Mouse (Mus musculus) subcutaneous adipose tissue, adult 2 months (tissue): ENCODE data around the gene Nrg4. TPM values are rescaled to one million over a fixed set of nuclear protein-coding genes. Genes with fewer than 3 reads are reported as not detected.

Source experiments
- polyA plus RNA-seq: library from polyadenylated mRNA; depleted of rRNA; stranded (reverse); fragments of >200 nt; gene quantifications from 2 replicates; pipeline ENCODE4 v1.2.3, GENCODE M21; 2012; ENCODE audit warnings: low replicate concordance; rRNA removed

Nrg4 gene
- 59.5 and 111 TPM in 2 replicates for polyA plus RNA-seq

GRCm38 (mm10) chr9:55326515-55327233 lies at the start of gene Nrg4, which contains the start of gene Tmem266:
Nrg4 (minus strand) TSS chr9:55326844.
Tmem266 (plus strand) TSS chr9:55326913.

DNA sequence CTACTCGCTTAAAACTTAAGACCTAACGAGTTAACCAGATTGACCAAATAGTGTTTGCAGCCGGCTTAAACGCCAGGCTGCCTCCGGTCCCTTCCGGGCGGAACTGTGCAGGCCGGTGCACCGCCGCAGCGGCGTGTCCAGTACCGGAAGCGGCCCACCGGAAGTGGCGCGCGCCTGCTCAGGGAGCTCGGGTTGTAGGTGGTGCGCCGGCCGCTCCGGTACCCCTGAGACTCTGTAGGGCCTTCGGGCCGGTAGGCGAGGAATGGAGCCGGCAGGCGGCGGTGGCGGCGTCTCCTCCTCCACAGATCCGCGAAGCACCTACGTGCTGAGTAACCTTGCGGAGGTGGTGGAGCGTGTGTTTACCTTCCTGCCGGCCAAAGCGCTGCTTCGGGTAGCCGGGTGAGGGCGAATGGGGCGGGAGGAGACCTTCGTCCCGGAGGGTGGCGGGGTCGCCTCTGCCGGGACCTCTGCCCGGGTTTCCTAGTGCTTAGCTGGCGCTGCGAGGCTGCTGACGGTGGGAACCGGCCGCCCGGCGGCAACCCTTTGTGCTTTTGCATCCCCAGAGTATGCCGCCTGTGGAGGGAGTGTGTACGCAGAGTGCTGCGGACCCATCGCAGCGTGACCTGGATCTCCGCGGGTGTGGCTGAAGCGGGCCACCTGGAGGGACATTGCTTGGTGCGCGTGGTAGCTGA lies 117.7 kb downstream of the Nrg4 start, which contains the start of gene Fbxo22:
Gene Fbxo22, plus strand, starts transcription at position 136 of the 692 bp plus-strand sequence.

Other genes starting within 250 kb of the Nrg4 start
- 10.2 and 14.8 TPM in 2 replicates for gene Ube2q2, start 178.0 kb downstream of the Nrg4 start, polyA plus RNA-seq
- 22.4 and 24.8 TPM in 2 replicates for gene Fbxo22, start 117.9 kb downstream of the Nrg4 start, polyA plus RNA-seq
- gene Tmem266, start 69 bp upstream of the Nrg4 start, polyA plus RNA-seq = 0.19 and 8.7 TPM in 2 replicates
- gene Etfa, start 185.4 kb upstream of the Nrg4 start, polyA plus RNA-seq = 81.6 and 213 TPM in 2 replicates
- 0.72 TPM in 1 of 2 replicates, not detected in the other for gene Isl2, start 211.8 kb upstream of the Nrg4 start, polyA plus RNA-seq